Mouse (Mus musculus): ENCODE measurements around the gene Cfap73. TPM values are rescaled to one million over a fixed set of nuclear protein-coding genes. Genes with fewer than 3 reads are reported as not detected.
A peak's percentile ranks its signal among the peaks of the same experiment; 100 is the strongest.

Gene Cfap73
- total RNA-seq, 1 experiment from 2014 or later = not detected

DNA sequence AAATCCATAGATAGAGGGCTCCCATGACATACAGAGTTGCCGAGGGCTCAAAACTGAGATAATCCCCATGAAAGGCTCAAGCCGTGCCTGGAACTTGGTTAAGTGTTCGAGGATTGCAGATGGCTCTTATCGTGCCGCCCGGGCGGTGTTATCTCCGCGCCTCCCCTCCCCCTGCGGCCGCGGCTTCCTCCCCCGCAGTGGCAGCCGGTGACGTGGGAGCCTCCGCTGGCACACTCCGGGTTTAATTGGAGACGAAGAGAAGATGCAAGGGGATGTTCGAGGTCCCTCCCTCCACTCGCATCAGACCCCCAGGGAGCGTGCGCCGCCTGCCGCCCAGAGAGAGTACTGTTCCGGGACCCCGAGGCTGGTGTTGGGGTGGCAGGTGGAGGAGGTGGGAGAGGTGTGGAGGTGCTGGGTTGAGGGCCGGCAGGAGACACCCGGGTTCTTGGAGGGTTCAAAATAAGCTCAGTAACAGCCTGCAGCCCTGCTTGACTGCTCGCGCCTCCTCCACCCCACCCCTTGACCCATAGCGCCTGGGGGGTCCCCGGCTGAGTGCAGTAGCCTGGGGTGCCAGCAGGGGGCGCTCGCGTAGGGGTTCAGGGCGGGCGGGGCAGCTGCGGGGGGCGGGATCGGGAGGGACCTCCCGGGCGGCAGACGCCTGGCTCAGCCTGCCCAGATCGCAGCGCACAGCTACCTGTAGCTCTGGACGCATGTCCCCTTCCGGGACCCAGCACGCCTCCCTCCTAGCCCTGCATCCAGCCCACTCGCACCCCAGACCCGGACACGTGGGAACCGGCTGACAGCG lies 14.7 kb upstream of the Cfap73 start, which contains the start of gene Rasal1:
Gene Rasal1, plus strand, starts transcription at position 244 of the 805 bp plus-strand sequence.
- ATAC-seq (replicated peaks; ENCODE audit: low read depth, poor library complexity, severe bottlenecking) = peak; percentile 67

- ATAC-seq (replicated peaks; ENCODE audit: low read depth, poor library complexity, severe bottlenecking) = 0 out of 2 replicates have a peak, but pooled peaks have one; percentile 1
Observed at GRCm38 (mm10) chr5:120647814-120648491, 13.9 kb upstream of the Cfap73 start.

DNA sequence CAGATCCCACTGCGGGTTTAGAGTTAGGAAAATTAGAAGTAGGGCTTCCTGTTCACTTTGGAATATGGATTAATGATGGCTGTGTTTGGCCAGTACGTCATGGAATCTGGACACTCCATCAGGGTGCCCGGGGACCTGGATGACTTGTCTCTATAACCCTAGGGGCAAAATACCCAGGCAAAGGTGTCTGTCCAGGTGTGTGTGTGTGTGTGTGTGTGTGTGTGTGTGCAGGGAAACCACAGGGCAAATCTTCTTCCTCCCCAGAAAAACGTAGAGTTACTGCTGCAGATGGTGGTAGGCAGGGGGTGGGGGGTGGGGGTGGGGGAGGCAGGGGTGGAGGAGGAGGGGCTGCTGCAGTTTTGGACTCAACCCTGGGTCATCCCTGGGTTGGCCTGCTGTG lies 13.3 kb upstream of the Cfap73 start:
- ATAC-seq (replicated peaks; ENCODE audit: low read depth, poor library complexity, severe bottlenecking) = no peak

DNA sequence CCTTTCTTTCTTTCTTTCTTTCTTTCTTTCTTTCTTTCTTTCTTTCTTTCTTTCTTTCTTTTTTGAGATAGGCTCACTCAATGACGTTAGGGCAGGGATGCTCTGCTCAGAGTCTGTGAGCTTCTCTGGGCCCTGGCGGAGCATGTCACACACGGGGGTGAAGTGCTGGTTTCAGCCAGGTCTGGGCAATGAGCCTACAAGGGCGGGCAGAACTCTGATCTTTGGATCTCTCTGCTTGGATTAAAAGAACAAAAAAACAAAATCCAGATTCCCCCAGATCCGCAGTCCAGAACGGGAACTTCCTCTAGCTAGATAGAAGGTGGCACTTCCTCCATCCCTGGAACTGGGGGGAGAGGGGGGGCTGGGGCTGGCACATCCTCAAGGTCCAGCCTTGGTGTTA lies 11.8 kb upstream of the Cfap73 start:
- no peak for ATAC-seq (replicated peaks; ENCODE audit: low read depth, poor library complexity, severe bottlenecking)

DNA sequence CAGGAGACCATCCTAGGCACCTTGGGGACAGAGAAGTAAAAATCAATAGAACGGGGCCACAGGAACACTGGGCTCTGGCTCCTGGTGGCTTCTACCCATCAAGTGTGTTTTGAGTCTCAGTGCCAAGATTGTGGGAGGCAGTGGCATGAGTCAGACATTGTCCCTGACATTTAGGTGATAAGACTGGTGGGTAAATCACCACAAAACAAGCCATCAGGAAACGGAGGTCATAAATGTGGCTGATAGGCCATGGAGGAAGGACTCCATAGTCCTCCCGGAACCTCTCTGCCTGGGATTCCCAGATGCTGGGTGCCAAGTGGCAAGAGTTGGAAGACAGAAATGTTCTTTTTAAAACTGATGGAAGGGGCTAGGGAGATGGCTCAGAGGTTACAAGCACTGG lies 10.2 kb upstream of the Cfap73 start:
- ATAC-seq (replicated peaks; ENCODE audit: low read depth, poor library complexity, severe bottlenecking) = peak; percentile 59

DNA sequence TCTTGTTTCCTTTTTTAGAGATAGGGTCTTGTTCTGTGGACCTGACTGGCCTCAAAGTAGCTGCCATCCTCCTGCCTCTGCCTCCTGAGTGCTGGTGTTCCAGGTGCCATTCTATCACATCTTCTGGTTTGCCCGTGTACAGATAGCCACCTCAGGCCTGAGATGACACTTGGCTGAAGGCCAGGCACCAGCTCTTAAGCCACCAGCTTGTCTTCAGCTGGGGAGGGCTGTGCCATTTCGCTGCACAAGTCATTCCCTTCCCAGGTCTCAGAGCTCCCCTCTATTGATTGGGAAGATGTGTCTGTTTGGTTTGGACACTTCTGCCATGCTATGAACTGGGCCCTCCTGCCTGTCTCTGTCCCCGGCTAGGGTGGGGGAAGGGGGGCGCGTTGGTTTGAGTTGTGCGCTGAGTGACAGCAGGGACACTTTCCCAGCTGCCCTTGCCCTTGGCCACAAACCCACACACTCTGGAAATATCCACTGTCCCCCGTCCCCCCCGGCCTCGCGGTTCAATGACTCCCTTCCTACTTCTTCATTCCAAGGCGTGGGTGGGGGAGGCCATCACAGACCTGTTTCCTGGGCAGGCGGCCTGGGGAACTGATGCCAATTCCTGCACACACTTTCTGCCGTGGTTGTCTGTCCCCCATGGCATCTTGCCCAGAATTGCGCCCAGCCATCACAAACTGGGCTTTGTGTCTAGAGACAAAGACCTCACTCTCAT lies 9.5 kb upstream of the Cfap73 start:
- ATAC-seq (replicated peaks; ENCODE audit: low read depth, poor library complexity, severe bottlenecking) = peak; percentile 70

- no peak for ATAC-seq (replicated peaks; ENCODE audit: low read depth, poor library complexity, severe bottlenecking)
Observed at GRCm38 (mm10) chr5:120640094-120640493, 6.1 kb upstream of the Cfap73 start.

GRCm38 (mm10) chr5:120635633-120636032 lies 1.6 kb upstream of the Cfap73 start:
- no peak for ATAC-seq (replicated peaks; ENCODE audit: low read depth, poor library complexity, severe bottlenecking)

DNA sequence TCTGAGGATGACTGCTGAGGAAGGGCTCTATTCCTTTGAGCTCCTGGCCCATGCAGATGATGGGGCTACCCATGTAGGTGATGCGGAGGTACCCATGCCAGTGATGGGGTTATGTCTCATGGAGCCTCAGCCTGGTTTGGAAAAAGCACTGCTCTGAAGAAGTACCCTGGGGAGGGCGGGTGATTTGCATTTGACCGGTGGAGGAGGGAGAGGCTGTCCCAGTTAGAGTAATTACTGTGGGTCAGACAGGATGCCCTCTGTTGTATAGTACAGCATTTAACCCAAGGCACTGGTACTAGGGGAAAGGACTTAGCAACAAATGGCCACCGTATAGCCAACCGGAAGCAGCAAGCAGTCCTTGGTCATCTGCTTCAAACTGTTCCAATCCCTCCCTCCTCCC lies 825 bp upstream of the Cfap73 start:
- ATAC-seq (replicated peaks; ENCODE audit: low read depth, poor library complexity, severe bottlenecking) = no peak

DNA sequence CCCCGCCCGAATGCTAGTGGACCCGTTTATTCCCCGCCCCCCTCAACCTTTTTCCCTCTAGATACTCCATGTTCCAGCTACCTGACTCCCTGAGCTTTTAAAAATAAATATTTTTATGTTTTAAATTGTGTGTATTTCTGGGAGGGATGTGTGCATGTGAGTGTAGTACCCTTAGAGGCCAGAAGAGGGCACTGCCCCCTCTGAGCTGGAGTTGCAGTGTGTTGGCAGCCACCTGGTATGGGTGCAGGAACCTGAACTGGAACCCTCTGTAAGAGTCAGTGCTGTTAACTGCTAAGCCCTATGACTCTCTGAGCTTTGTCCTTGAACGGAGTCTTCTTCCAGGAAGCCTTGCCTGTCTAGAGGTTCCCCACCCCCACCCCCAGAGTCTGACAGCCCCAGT lies 2.1 kb downstream of the Cfap73 start:
- no peak for ATAC-seq (replicated peaks; ENCODE audit: low read depth, poor library complexity, severe bottlenecking)

DNA sequence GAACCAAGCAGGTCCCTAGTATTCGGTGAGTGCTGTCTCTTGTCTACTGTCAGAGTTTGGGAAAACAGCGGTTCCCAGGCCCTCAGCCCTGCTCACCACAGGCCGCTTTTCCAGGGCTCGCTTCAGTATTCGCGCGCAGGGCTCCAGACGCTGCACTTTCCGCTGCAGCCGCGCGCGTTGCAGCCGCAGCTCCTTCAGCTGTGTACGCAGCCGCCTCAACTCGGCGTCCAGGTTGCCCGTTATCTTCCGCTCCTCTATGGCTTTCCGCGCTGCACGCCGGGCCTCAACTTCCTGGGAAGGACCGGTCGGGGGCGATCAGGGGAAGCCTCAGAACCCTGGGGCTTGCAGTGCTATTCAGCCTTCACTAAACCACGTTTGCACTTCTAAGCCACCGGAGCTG lies 2.9 kb downstream of the Cfap73 start:
- ATAC-seq (replicated peaks; ENCODE audit: low read depth, poor library complexity, severe bottlenecking) = 0 out of 2 replicates have a peak, but pooled peaks have one; percentile 26

GRCm38 (mm10) chr5:120628624-120629023 lies 5.4 kb downstream of the Cfap73 start:
- ATAC-seq (replicated peaks; ENCODE audit: low read depth, poor library complexity, severe bottlenecking) = no peak

DNA sequence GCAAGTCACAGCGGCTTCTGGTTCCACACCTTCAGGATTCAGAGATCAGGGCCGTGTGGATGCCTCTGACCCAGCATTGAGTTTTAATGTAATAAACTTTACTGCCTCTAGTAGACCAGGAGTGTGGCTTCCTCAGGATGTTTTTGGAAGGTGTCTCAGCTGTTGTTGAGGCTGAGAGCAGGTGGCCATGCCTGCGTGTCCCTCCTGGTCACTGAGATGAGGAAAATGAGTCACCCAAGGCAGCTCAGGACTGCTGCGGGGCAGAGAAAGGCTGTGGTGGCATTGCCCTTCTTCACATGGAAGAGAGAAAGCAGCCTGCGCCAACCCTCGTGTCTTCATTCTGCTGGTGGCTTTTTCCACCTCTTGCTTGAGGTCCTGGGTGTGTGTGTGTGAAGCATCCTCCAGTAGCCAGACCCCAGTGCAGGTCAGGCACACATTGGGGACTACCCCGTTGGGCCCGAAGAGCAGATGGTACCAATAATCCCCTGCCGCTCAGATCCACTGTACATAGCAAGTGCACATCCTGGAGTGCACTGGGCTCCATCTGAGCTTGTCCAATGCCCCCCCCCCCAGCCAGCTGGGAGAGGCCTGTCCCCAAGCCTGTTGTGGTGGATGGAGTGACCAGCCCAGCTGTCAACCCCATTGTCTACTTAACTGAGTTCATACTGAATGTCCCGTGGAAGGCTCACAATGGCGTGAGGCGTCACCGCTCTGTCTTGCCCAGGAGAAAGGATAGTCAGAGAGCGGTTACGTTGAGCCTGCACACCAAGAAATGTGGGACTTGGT lies 6.3 kb downstream of the Cfap73 start:
- ATAC-seq (replicated peaks; ENCODE audit: low read depth, poor library complexity, severe bottlenecking) = no peak

GRCm38 (mm10) chr5:120626399-120626798 lies 7.6 kb downstream of the Cfap73 start:
- 0 out of 2 replicates have a peak, but pooled peaks have one; percentile 13 for ATAC-seq (replicated peaks; ENCODE audit: low read depth, poor library complexity, severe bottlenecking)

GRCm38 (mm10) chr5:120624427-120624826 lies 9.6 kb downstream of the Cfap73 start:
- no peak for ATAC-seq (replicated peaks; ENCODE audit: low read depth, poor library complexity, severe bottlenecking)

GRCm38 (mm10) chr5:120622198-120622851 lies 11.7 kb downstream of the Cfap73 start:
- ATAC-seq (replicated peaks; ENCODE audit: low read depth, poor library complexity, severe bottlenecking) = no peak

- no peak for ATAC-seq (replicated peaks; ENCODE audit: low read depth, poor library complexity, severe bottlenecking)
Observed at GRCm38 (mm10) chr5:120621846-120622197, 12.2 kb downstream of the Cfap73 start.

GRCm38 (mm10) chr5:120621078-120621765 lies 12.8 kb downstream of the Cfap73 start:
- 0 out of 2 replicates have a peak, but pooled peaks have one; percentile 4 for ATAC-seq (replicated peaks; ENCODE audit: low read depth, poor library complexity, severe bottlenecking)
